Comparison of ENCODE assay signal across 8 mouse cellular contexts in genomic region chr14:54553975-54554769, GRCm38 (mm10). TPM values are rescaled to one million over a fixed set of nuclear protein-coding genes. Genes with fewer than 3 reads are reported as not detected.
DNase-seq lines count a peak whose midpoint lies in the region; ATAC-seq and TF ChIP-seq lines count a peak whose summit lies in the region.

Gene Haus4, minus strand, starts transcription at chr14:54554616.

- H3K4me1 ChIP-seq in cerebellum, adult 2 months (ENCODE audit: control insufficient read depth, insufficient read depth, low read length): no peaks in the 10 kb centered on the region
- H3K4me1 ChIP-seq in forebrain, embryonic 16.5 days (replicated peaks; ENCODE audit: control insufficient read depth, insufficient read depth, low read length): peaks cover 7% of the 10 kb centered on the region
- H3K4me1 ChIP-seq in lung, embryonic 16.5 days (replicated peaks; ENCODE audit: control insufficient read depth, insufficient read depth, low read length): peaks cover 10% of the 10 kb centered on the region

- H3K4me3 ChIP-seq in cerebellum, adult 2 months (replicated peaks; ENCODE audit: insufficient read depth, low read depth, low read length): peak within 1 kb of the TSS; percentile 62
- H3K4me3 ChIP-seq in forebrain, embryonic 16.5 days (replicated peaks; ENCODE audit: low read length): peak within 1 kb of the TSS; percentile 69
- peak within 1 kb of the TSS; percentile 78 for H3K4me3 ChIP-seq in layer of hippocampus, adult 2 months
- H3K4me3 ChIP-seq in lung, embryonic 16.5 days (ENCODE audit: low read length): peak within 1 kb of the TSS; percentile 72

- TF ChIP-seq CTCF in cerebellum, adult 2 months (IDR thresholded peaks at IDR 0.05; ENCODE audit: borderline replicate concordance, insufficient read depth, low read depth, low read length): peak; percentile 51; the same call in 1 of the 2 replicates
- TF ChIP-seq CTCF in layer of hippocampus, adult 2 months (conservative IDR thresholded peaks at IDR 0.05): peak; percentile 66

- WGBS in cerebellum, adult 2 months: under 1% methylated on average over 76 of the region's 76 CpGs
- WGBS in forebrain, embryonic 16.5 days: under 1% methylated on average over 76 of the region's 76 CpGs
- WGBS in lung, embryonic 16.5 days: under 1% methylated on average over 76 of the region's 76 CpGs

- no peaks in the 10 kb centered on the region for H3K9me3 ChIP-seq in forebrain, embryonic 16.5 days (ENCODE audit: control insufficient read depth, low read length)
- H3K9me3 ChIP-seq in lung, embryonic 16.5 days (ENCODE audit: control insufficient read depth, low read length): no peaks in the 10 kb centered on the region

- no peaks in the 10 kb centered on the region; the same call in 1 of the 2 replicates for H3K36me3 ChIP-seq in forebrain, embryonic 16.5 days (ENCODE audit: control insufficient read depth, insufficient read depth)
- H3K36me3 ChIP-seq in lung, embryonic 16.5 days (ENCODE audit: control insufficient read depth, insufficient read depth, low read length): peaks cover 12% of the 10 kb centered on the region

- H3K27me3 ChIP-seq in cerebellum, adult 2 months (ENCODE audit: control insufficient read depth, insufficient read depth, low read length): no peaks in the 10 kb centered on the region
- H3K27me3 ChIP-seq in forebrain, embryonic 16.5 days (replicated peaks; ENCODE audit: control insufficient read depth, insufficient read depth, low read length): no peaks in the 10 kb centered on the region
- no peaks in the 10 kb centered on the region for H3K27me3 ChIP-seq in lung, embryonic 16.5 days (ENCODE audit: control insufficient read depth, insufficient read depth, low read depth, low read length)

- 0 out of 2 replicates have a peak within 1 kb of the TSS, but pooled peaks have one; percentile 6 for H3K27ac ChIP-seq in cerebellum, adult 2 months (ENCODE audit: insufficient read depth, low read length)
- peak within 1 kb of the TSS; percentile 31; the same call in 1 of the 2 replicates for H3K27ac ChIP-seq in forebrain, embryonic 16.5 days (ENCODE audit: low read length)
- H3K27ac ChIP-seq in layer of hippocampus, adult 2 months: peak within 1 kb of the TSS; percentile 68
- H3K27ac ChIP-seq in lung, embryonic 16.5 days (ENCODE audit: low read length): peak within 1 kb of the TSS; percentile 97

- peak; percentile 26; the same call in 1 of the 2 replicates for TF ChIP-seq POLR2A in cerebellum, adult 2 months (IDR thresholded peaks at IDR 0.05; ENCODE audit: borderline replicate concordance, insufficient read depth, low read length)

- ATAC-seq in forebrain, embryonic 16.5 days: peak; percentile 95
- peak; percentile 96 for ATAC-seq in lung, embryonic 16.5 days (ENCODE audit: low read depth)

- intact Hi-C loops in heart, postnatal 36 days (cut with DNase I): loop anchor here (2.0 kb wide), 2 partner anchors 23 to 35 kb away; partner anchors contain the start of gene Ajuba

- H3K9ac ChIP-seq in forebrain, embryonic 16.5 days (replicated peaks; ENCODE audit: low read depth, low read length): peak within 1 kb of the TSS; percentile 66
- peak within 1 kb of the TSS; percentile 88 for H3K9ac ChIP-seq in lung, embryonic 16.5 days (ENCODE audit: low read length)

- DNase-seq in Muller cell, postnatal 12 days (ENCODE audit: inconsistent ontology term): peak; percentile 93
- peak; percentile 70 to 75 for DNase-seq in cerebellum, adult 2 months
- DNase-seq in heart, postnatal 36 days: peak; percentile 82 to 84
- DNase-seq in layer of hippocampus, adult 2 months (ENCODE audit: low spot score in 2 of 2): peak; percentile 32 to 63
- DNase-seq in ovary, adult 18-20 months (ENCODE audit: low spot score): peak; percentile 69
- peak; percentile 88 for DNase-seq in thymus, postnatal 0 days (ENCODE audit: low spot score)

- peak within 1 kb of the TSS; percentile 95 for H3K4me2 ChIP-seq in forebrain, embryonic 16.5 days (ENCODE audit: low read length)
- H3K4me2 ChIP-seq in lung, embryonic 16.5 days (ENCODE audit: low read depth, low read length): peak within 1 kb of the TSS; percentile 97

RNA-seq across cellular contexts. Expression of gene Haus4, which starts in this region (rescaled TPM):
- 9.5 and 9.9 TPM in 2 replicates for polyA plus RNA-seq in cerebellum, adult 2 months (2012; rRNA removed)
- polyA plus RNA-seq in forebrain, embryonic 16.5 days (2015; fragmentation: Nextera tagmentation; extraction: Ambion mirVana): 25.9 and 29.2 TPM in 2 replicates
- 1 to 10 TPM; 3.2 to 4.1 TPM for total RNA-seq in heart, postnatal 36 days (2021)
- total RNA-seq in layer of hippocampus, adult 2 months (2021): 1 to 10 TPM; 4.4 to 4.8 TPM
- 52.3 and 57.1 TPM in 2 replicates for polyA plus RNA-seq in lung, embryonic 16.5 days (2015; fragmentation: Nextera tagmentation; extraction: Ambion mirVana)
- polyA plus RNA-seq in thymus, postnatal 0 days (2015; fragmentation: Nextera tagmentation; extraction: Ambion mirVana): 111 and 113 TPM in 2 replicates

Comparison
In these comparisons a context has a peak if more than half of its experiments do, and no peak if none do; other contexts are left out.
1. Peak in every context shown above with its lines: DNase-seq, ATAC-seq, H3K4me3 ChIP-seq and H3K27ac ChIP-seq.
2. H3K27ac ChIP-seq: peak in every context shown above with its lines; median percentile 97 in lung, embryonic 16.5 days; 68 in layer of hippocampus, adult 2 months; 31 in forebrain, embryonic 16.5 days; 6 in cerebellum, adult 2 months.